In genomic region chr11:84413111-84413510, GRCm38 (mm10) we compare ENCODE assay signal across 11 mouse cellular contexts.
DNase-seq lines count a peak whose midpoint lies in the region; ATAC-seq and TF ChIP-seq lines count a peak whose summit lies in the region.
"Had no signal": no experiment of that assay in that cellular context is flagged by ENCODE, and none has a peak within 500 bp of the region (broad histone marks: within the 10 kb centered on the region; RNA-seq: fewer than 3 reads in every experiment).

No protein-coding gene starts in this region.

- no peak for DNase-seq in heart, adult 18-20 months
- DNase-seq in c-Kit-positive CD71-positive TER-119-positive erythroid progenitor cells, embryonic 14.5 days (ENCODE audit: low spot score) = peak; percentile 68
- no peak for DNase-seq in ovary, postnatal 14 days (ENCODE audit: low spot score)
- DNase-seq: spleen, adult 18-20 months had no signal

- H3K27ac ChIP-seq in heart, embryonic 11.5 days (ENCODE audit: low read depth, low read length) = peak overlapping the region; percentile 62
- H3K27ac ChIP-seq in liver, embryonic 16.5 days (ENCODE audit: low read length) = peak overlapping the region; percentile 63
- H3K27ac ChIP-seq in forebrain, embryonic 12.5 days = no peak overlapping the region
- H3K27ac ChIP-seq in kidney, embryonic 16.5 days (ENCODE audit: low read length) = no peak overlapping the region
- H3K27ac ChIP-seq: lung, embryonic 15.5 days had no signal

- ATAC-seq in heart, embryonic 11.5 days (replicated peaks; ENCODE audit: insufficient number of reproducible peaks, low FRiP score, low TSS enrichment) = 0 out of 2 replicates have a peak, but pooled peaks have one; percentile 14
- ATAC-seq in liver, embryonic 16.5 days (ENCODE audit: low read depth) = peak; percentile 85
- ATAC-seq in forebrain, embryonic 12.5 days (ENCODE audit: low FRiP score) = no peak
- no peak for ATAC-seq in kidney, embryonic 16.5 days (ENCODE audit: low FRiP score, low TSS enrichment)
- ATAC-seq: intestine, embryonic 16.5 days had no signal

- H3K9ac ChIP-seq in heart, embryonic 11.5 days (ENCODE audit: low read depth, low read length) = no peak overlapping the region
- H3K9ac ChIP-seq in liver, embryonic 16.5 days (ENCODE audit: low read depth, low read length) = no peak overlapping the region; the same call in none of the 2 replicates
- no peak overlapping the region for H3K9ac ChIP-seq in forebrain, embryonic 12.5 days
- H3K9ac ChIP-seq in kidney, embryonic 16.5 days (replicated peaks; ENCODE audit: low read length) = no peak overlapping the region
- H3K9ac ChIP-seq: lung, embryonic 15.5 days had no signal

- H3K4me1 ChIP-seq in heart, embryonic 11.5 days (ENCODE audit: control insufficient read depth, insufficient read depth, low read length) = peaks cover 12% of the 10 kb centered on the region
- peaks cover 43% of the 10 kb centered on the region for H3K4me1 ChIP-seq in E14TG2a.4 (replicated peaks; ENCODE audit: low read depth, low read length)
- peaks cover 45% of the 10 kb centered on the region for H3K4me1 ChIP-seq in liver, embryonic 16.5 days (ENCODE audit: control insufficient read depth, low read depth, low read length)
- H3K4me1 ChIP-seq in forebrain, embryonic 12.5 days = peaks cover 33% of the 10 kb centered on the region
- H3K4me1 ChIP-seq in kidney, embryonic 16.5 days (ENCODE audit: insufficient read depth, low read length) = no peaks in the 10 kb centered on the region
- H3K4me1 ChIP-seq: lung, embryonic 15.5 days had no signal

- no peaks in the 10 kb centered on the region for H3K27me3 ChIP-seq in heart, embryonic 11.5 days (ENCODE audit: control insufficient read depth, insufficient read depth, low read length)
- 0 out of 2 replicates have a peak, but pooled peaks cover 8% of the 10 kb centered on the region for H3K27me3 ChIP-seq in E14TG2a.4 (ENCODE audit: insufficient read depth, low read length)
- H3K27me3 ChIP-seq in liver, embryonic 16.5 days (ENCODE audit: control insufficient read depth, insufficient read depth, low read depth, low read length) = no peaks in the 10 kb centered on the region
- H3K27me3 ChIP-seq in forebrain, embryonic 12.5 days = peaks cover 11% of the 10 kb centered on the region; the same call in 1 of the 2 replicates
- no peaks in the 10 kb centered on the region for H3K27me3 ChIP-seq in kidney, embryonic 16.5 days (ENCODE audit: insufficient read depth, low read length)
- H3K27me3 ChIP-seq: lung, embryonic 15.5 days had no signal

- 24% methylated on average over 6 of the region's 6 CpGs for WGBS in heart, embryonic 11.5 days (ENCODE audit: insufficient replicate concordance)
- 22% methylated on average over 6 of the region's 6 CpGs for WGBS in liver, embryonic 16.5 days (ENCODE audit: insufficient replicate concordance)
- 42% methylated on average over 6 of the region's 6 CpGs for WGBS in forebrain, embryonic 12.5 days
- 76% methylated on average over 6 of the region's 6 CpGs for WGBS in kidney, embryonic 16.5 days

- no peaks in the 10 kb centered on the region for H3K9me3 ChIP-seq in heart, embryonic 11.5 days (replicated peaks; ENCODE audit: control insufficient read depth, low read length)
- H3K9me3 ChIP-seq in E14TG2a.4 (ENCODE audit: low read length) = no peaks in the 10 kb centered on the region
- no peaks in the 10 kb centered on the region for H3K9me3 ChIP-seq in liver, embryonic 16.5 days (replicated peaks; ENCODE audit: control insufficient read depth, low read length)
- no peaks in the 10 kb centered on the region for H3K9me3 ChIP-seq in forebrain, embryonic 12.5 days
- no peaks in the 10 kb centered on the region for H3K9me3 ChIP-seq in kidney, embryonic 16.5 days (ENCODE audit: low read length)
- H3K9me3 ChIP-seq: lung, embryonic 15.5 days had no signal

- no peak for TF ChIP-seq CTCF in E14TG2a.4 (conservative IDR thresholded peaks at IDR 0.05; ENCODE audit: low read length)

- H3K36me3 ChIP-seq in heart, embryonic 11.5 days (ENCODE audit: control insufficient read depth, insufficient read depth, low read length) = no peaks in the 10 kb centered on the region
- no peaks in the 10 kb centered on the region for H3K36me3 ChIP-seq in E14TG2a.4 (ENCODE audit: insufficient read depth, low read length)
- H3K36me3 ChIP-seq in liver, embryonic 16.5 days (ENCODE audit: control insufficient read depth, insufficient read depth) = no peaks in the 10 kb centered on the region
- H3K36me3 ChIP-seq in forebrain, embryonic 12.5 days (replicated peaks) = no peaks in the 10 kb centered on the region
- no peaks in the 10 kb centered on the region for H3K36me3 ChIP-seq in kidney, embryonic 16.5 days (ENCODE audit: insufficient read depth, low read length)
- H3K36me3 ChIP-seq: lung, embryonic 15.5 days had no signal

- H3K4me2 ChIP-seq in heart, embryonic 11.5 days = no peak overlapping the region
- H3K4me2 ChIP-seq in liver, embryonic 16.5 days (ENCODE audit: low read depth, low read length) = peak overlapping the region; percentile 10; the same call in 1 of the 2 replicates
- H3K4me2 ChIP-seq in forebrain, embryonic 12.5 days = no peak overlapping the region
- H3K4me2 ChIP-seq in kidney, embryonic 16.5 days (replicated peaks; ENCODE audit: low read depth, low read length) = no peak overlapping the region
- H3K4me2 ChIP-seq: lung, embryonic 15.5 days had no signal

- no peak overlapping the region for H3K4me3 ChIP-seq in heart, embryonic 11.5 days (ENCODE audit: low read depth, low read length)
- peak overlapping the region; percentile 66 for H3K4me3 ChIP-seq in E14TG2a.4 (replicated peaks; ENCODE audit: low read length)
- H3K4me3 ChIP-seq in liver, embryonic 16.5 days (ENCODE audit: low read depth, low read length) = no peak overlapping the region
- H3K4me3 ChIP-seq in forebrain, embryonic 12.5 days (replicated peaks) = no peak overlapping the region
- H3K4me3 ChIP-seq in kidney, embryonic 16.5 days (ENCODE audit: low read length) = no peak overlapping the region
- H3K4me3 ChIP-seq: lung, embryonic 15.5 days had no signal

Comparison
In these comparisons a context has a peak if more than half of its experiments do, and no peak if none do; other contexts are left out.
1. ATAC-seq: peak in heart, embryonic 11.5 days (single experiment) and liver, embryonic 16.5 days (single experiment); none in forebrain, embryonic 12.5 days (single experiment) and kidney, embryonic 16.5 days (single experiment).
2. H3K27ac ChIP-seq: peak in heart, embryonic 11.5 days (single experiment) and liver, embryonic 16.5 days (single experiment); none in forebrain, embryonic 12.5 days (single experiment) and kidney, embryonic 16.5 days (single experiment).